Mouse (Mus musculus) liver, embryonic 15.5 days (tissue): ENCODE measurements at regions not wholly inside any gene's neighbourhood (a gene's known extent, or its start where the extent isn't known, plus 50 kb on each side); places are given as distances from the start of the nearest gene placed in this dataset.

Source experiments
- ATAC-seq: fragments of 200-750 bp; cut with Nextera tagmentation; 2 replicates; pipeline ENCODE4 v1.8.0; 2017; ENCODE audit warnings: moderate number of reproducible peaks, mild to moderate bottlenecking, moderate library complexity; ENCODE audit not compliant: insufficient read depth
- H3K27ac ChIP-seq: fragments of 300-500 bp; sonication (generic); replicated peaks from 2 replicates; pipeline ENCODE4 v1.5.1; 2015; ENCODE audit warnings: mild to moderate bottlenecking, inconsistent platforms
- H3K27me3 ChIP-seq: fragments of 300-500 bp; sonication (generic); 2 replicates; pipeline ENCODE4 v1.6.1; 2015; ENCODE audit warnings: mild to moderate bottlenecking, inconsistent platforms
- H3K36me3 ChIP-seq: fragments of 300-500 bp; sonication (generic); replicated peaks from 2 replicates; pipeline ENCODE4 v1.6.1; 2015; ENCODE audit warnings: moderate library complexity, mild to moderate bottlenecking, inconsistent platforms
- H3K4me1 ChIP-seq: fragments of 300-500 bp; sonication (generic); replicated peaks from 2 replicates; pipeline ENCODE4 v1.6.1; 2015; ENCODE audit warnings: inconsistent platforms
- H3K4me2 ChIP-seq: fragments of 300-500 bp; sonication (generic); 2 replicates; pipeline ENCODE4 v1.6.1; 2015; ENCODE audit warnings: moderate library complexity, mild to moderate bottlenecking, inconsistent platforms
- H3K4me3 ChIP-seq: fragments of 300-500 bp; sonication (generic); replicated peaks from 2 replicates; pipeline ENCODE4 v1.5.1; 2015; ENCODE audit warnings: mild to moderate bottlenecking, inconsistent platforms
- H3K9ac ChIP-seq: fragments of 300-500 bp; sonication (generic); 2 replicates; pipeline ENCODE4 v1.6.1; 2015; ENCODE audit warnings: moderate library complexity, mild to moderate bottlenecking, inconsistent platforms
- H3K9me3 ChIP-seq: fragments of 300-500 bp; sonication (generic); replicated peaks from 2 replicates; pipeline ENCODE4 v1.6.1; 2016; ENCODE audit warnings: inconsistent platforms
- WGBS: fragments of 180-500 bp; shearing (Covaris S2); methylation state at CpG from one replicate; pipeline ENCODE4 v1.1.7; 2015; ENCODE audit warnings: mixed read lengths; ENCODE audit not compliant: insufficient replicate concordance; 5-methylcytosine and 5-hydroxymethylcytosine counted together

- no peak overlapping the region for H3K9ac ChIP-seq
- H3K27ac ChIP-seq = no peak overlapping the region
- no peak for ATAC-seq
- H3K4me2 ChIP-seq = no peak overlapping the region
- no peak overlapping the region for H3K4me3 ChIP-seq
- H3K36me3 ChIP-seq = no peaks in the 10 kb centered on the region
- no peaks in the 10 kb centered on the region for H3K9me3 ChIP-seq
- 71% methylated on average over 5 of the region's 5 CpGs for WGBS
- no peaks in the 10 kb centered on the region for H3K27me3 ChIP-seq
- no peaks in the 10 kb centered on the region for H3K4me1 ChIP-seq
Observed at GRCm38 (mm10) chr13:78446726-78447031, 247.1 kb upstream of the Nr2f1 start.

GRCm38 (mm10) chr13:78445891-78446725 lies 246.6 kb upstream of the Nr2f1 start:
- no peaks in the 10 kb centered on the region for H3K4me1 ChIP-seq
- no peaks in the 10 kb centered on the region for H3K36me3 ChIP-seq
- H3K4me3 ChIP-seq = no peak overlapping the region
- ATAC-seq = no peak
- no peak overlapping the region for H3K4me2 ChIP-seq
- 65% methylated on average over 14 of the region's 14 CpGs for WGBS
- H3K27ac ChIP-seq = no peak overlapping the region
- no peaks in the 10 kb centered on the region for H3K9me3 ChIP-seq
- no peak overlapping the region for H3K9ac ChIP-seq
- H3K27me3 ChIP-seq = no peaks in the 10 kb centered on the region

GRCm38 (mm10) chr13:78444691-78445349 lies 245.3 kb upstream of the Nr2f1 start:
- Histone ChIP-seq H3K27me3 (no peaks in the 10 kb centered on the region), H3K4me1 (no peaks in the 10 kb centered on the region), H3K9ac (no peak overlapping the region), H3K36me3 (no peaks in the 10 kb centered on the region), H3K27ac (no peak overlapping the region), H3K4me3 (no peak overlapping the region), H3K4me2 (no peak overlapping the region), H3K9me3 (no peaks in the 10 kb centered on the region)
- no peak for ATAC-seq
- WGBS = 67% methylated on average over 8 of the region's 8 CpGs

- H3K9ac ChIP-seq = no peak overlapping the region
- no peak for ATAC-seq
- no peaks in the 10 kb centered on the region for H3K4me1 ChIP-seq
- no peak overlapping the region for H3K4me2 ChIP-seq
- WGBS = 56% methylated on average over 4 of the region's 4 CpGs
- H3K9me3 ChIP-seq = no peaks in the 10 kb centered on the region
- H3K4me3 ChIP-seq = no peak overlapping the region
- H3K27me3 ChIP-seq = no peaks in the 10 kb centered on the region
- H3K36me3 ChIP-seq = no peaks in the 10 kb centered on the region
- H3K27ac ChIP-seq = no peak overlapping the region
Observed at GRCm38 (mm10) chr13:78428469-78428868, 228.9 kb upstream of the Nr2f1 start.

GRCm38 (mm10) chr13:78428084-78428445 lies 228.5 kb upstream of the Nr2f1 start:
- Histone ChIP-seq H3K27ac (no peak overlapping the region), H3K36me3 (no peaks in the 10 kb centered on the region), H3K4me3 (no peak overlapping the region), H3K9ac (no peak overlapping the region), H3K4me2 (peak overlapping the region; percentile 32; the same call in 1 of the 2 replicates), H3K9me3 (no peaks in the 10 kb centered on the region), H3K27me3 (no peaks in the 10 kb centered on the region), H3K4me1 (no peaks in the 10 kb centered on the region)
- WGBS = 16% methylated on average over 9 of the region's 9 CpGs
- no peak for ATAC-seq

GRCm38 (mm10) chr13:78427141-78428083 lies 227.9 kb upstream of the Nr2f1 start:
- Histone ChIP-seq H3K36me3 (no peaks in the 10 kb centered on the region), H3K9ac (no peak overlapping the region), H3K9me3 (no peaks in the 10 kb centered on the region), H3K4me3 (no peak overlapping the region), H3K4me2 (peak overlapping the region; percentile 32; the same call in 1 of the 2 replicates), H3K27me3 (no peaks in the 10 kb centered on the region), H3K4me1 (no peaks in the 10 kb centered on the region), H3K27ac (no peak overlapping the region)
- ATAC-seq = no peak
- 14% methylated on average over 24 of the region's 24 CpGs for WGBS

GRCm38 (mm10) chr13:78426306-78426921 lies 226.9 kb upstream of the Nr2f1 start:
- Histone ChIP-seq H3K27me3 (no peaks in the 10 kb centered on the region), H3K4me3 (no peak overlapping the region), H3K4me1 (no peaks in the 10 kb centered on the region), H3K27ac (no peak overlapping the region), H3K9me3 (no peaks in the 10 kb centered on the region), H3K9ac (no peak overlapping the region), H3K36me3 (no peaks in the 10 kb centered on the region), H3K4me2 (no peak overlapping the region)
- 46% methylated on average over 8 of the region's 8 CpGs for WGBS
- ATAC-seq = no peak

GRCm38 (mm10) chr13:78405071-78405470 lies 205.5 kb upstream of the Nr2f1 start:
- no peaks in the 10 kb centered on the region for H3K36me3 ChIP-seq
- WGBS = 43% methylated on average over 3 of the region's 3 CpGs
- H3K9me3 ChIP-seq = no peaks in the 10 kb centered on the region; the same call in 1 of the 2 replicates
- no peak overlapping the region for H3K27ac ChIP-seq
- H3K9ac ChIP-seq = no peak overlapping the region
- H3K4me1 ChIP-seq = no peaks in the 10 kb centered on the region
- H3K27me3 ChIP-seq = no peaks in the 10 kb centered on the region
- no peak overlapping the region for H3K4me2 ChIP-seq
- ATAC-seq = no peak
- H3K4me3 ChIP-seq = no peak overlapping the region

GRCm38 (mm10) chr13:78383761-78384160 lies 184.2 kb upstream of the Nr2f1 start:
- Histone ChIP-seq H3K36me3 (no peaks in the 10 kb centered on the region), H3K27ac (no peak overlapping the region), H3K4me3 (no peak overlapping the region), H3K9me3 (no peaks in the 10 kb centered on the region), H3K9ac (no peak overlapping the region), H3K4me2 (no peak overlapping the region), H3K4me1 (no peaks in the 10 kb centered on the region), H3K27me3 (no peaks in the 10 kb centered on the region)
- WGBS = 20% methylated on average over 2 of the region's 2 CpGs
- no peak for ATAC-seq

GRCm38 (mm10) chr13:78361236-78361635 lies 161.7 kb upstream of the Nr2f1 start:
- Histone ChIP-seq H3K4me3 (no peak overlapping the region), H3K9ac (no peak overlapping the region), H3K36me3 (no peaks in the 10 kb centered on the region), H3K27me3 (no peaks in the 10 kb centered on the region), H3K4me1 (no peaks in the 10 kb centered on the region), H3K27ac (no peak overlapping the region), H3K9me3 (no peaks in the 10 kb centered on the region), H3K4me2 (no peak overlapping the region)
- ATAC-seq = no peak
- 46% methylated on average over 1 of the region's 1 CpGs for WGBS

- 40% methylated on average over 3 of the region's 3 CpGs for WGBS
- no peak overlapping the region for H3K9ac ChIP-seq
- ATAC-seq = no peak
- no peaks in the 10 kb centered on the region for H3K36me3 ChIP-seq
- no peaks in the 10 kb centered on the region for H3K4me1 ChIP-seq
- no peaks in the 10 kb centered on the region for H3K9me3 ChIP-seq
- no peak overlapping the region for H3K4me3 ChIP-seq
- H3K27ac ChIP-seq = no peak overlapping the region
- no peak overlapping the region for H3K4me2 ChIP-seq
- H3K27me3 ChIP-seq = no peaks in the 10 kb centered on the region
Observed at GRCm38 (mm10) chr13:78348830-78349229, 149.3 kb upstream of the Nr2f1 start.
